Mouse (Mus musculus) ES-Bruce4 (cell line): ENCODE results near the gene Zfp462.

Source experiments
- CTCF ChIP-seq: IDR thresholded peaks from one replicate; pipeline ENCODE4 v1.8.1; 2011; ENCODE audit warnings: low read depth, low read length
- EP300 ChIP-seq: IDR thresholded peaks from 2 replicates; pipeline ENCODE4 v1.6.1; 2011; ENCODE audit warnings: low read depth, low read length; ENCODE audit not compliant: insufficient read depth

DNA sequence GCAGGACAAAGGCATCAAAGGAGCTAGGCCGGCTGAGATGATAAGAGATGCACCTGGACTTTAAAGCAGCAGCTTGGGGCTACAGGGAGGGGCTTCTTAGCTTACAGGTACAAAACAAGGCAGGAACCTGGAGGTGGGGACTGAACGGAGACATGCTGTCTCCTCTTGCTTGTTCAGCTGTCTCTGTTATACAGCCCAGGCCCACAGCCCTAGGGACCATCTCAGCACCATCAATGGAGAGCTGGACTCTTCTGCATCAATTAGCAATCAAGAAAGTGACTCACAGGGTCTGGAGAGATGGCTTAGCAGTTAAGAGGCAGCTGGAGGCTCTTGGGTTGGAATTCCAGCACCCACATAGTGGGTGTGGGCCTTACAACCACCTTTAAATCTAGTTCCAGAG, 12.2 kb upstream of the Zfp462 start:
- TF ChIP-seq CTCF (no peak), EP300 (peak; percentile 73)
